Mouse (Mus musculus) kidney, embryonic 14.5 days (tissue): ENCODE measurements around the gene Phc1. TPM values are rescaled to one million over a fixed set of nuclear protein-coding genes. Genes with fewer than 3 reads are reported as not detected.

Experiments
- ATAC-seq: fragments of 200-750 bp; cut with Nextera tagmentation; 2 replicates; pipeline ENCODE4 v1.8.0; 2017; ENCODE audit warnings: moderate number of reproducible peaks, mild to moderate bottlenecking, moderate TSS enrichment, moderate library complexity; ENCODE audit not compliant: low FRiP score, low TSS enrichment
- H3K27ac ChIP-seq: fragments of 300-500 bp; sonication (generic); 2 replicates; pipeline ENCODE4 v1.5.1; 2014; ENCODE audit warnings: low read depth, mild to moderate bottlenecking, low read length, moderate library complexity, mixed read lengths
- H3K27me3 ChIP-seq: fragments of 300-500 bp; sonication (generic); 2 replicates; pipeline ENCODE4 v1.6.1; 2014; ENCODE audit warnings: mild to moderate bottlenecking, low read length; ENCODE audit not compliant: control insufficient read depth, insufficient read depth
- H3K36me3 ChIP-seq: fragments of 300-500 bp; sonication (generic); 2 replicates; pipeline ENCODE4 v1.6.1; 2014; ENCODE audit warnings: low read length, mixed read lengths; ENCODE audit not compliant: control insufficient read depth, insufficient read depth
- H3K4me1 ChIP-seq: fragments of 300-500 bp; sonication (generic); 2 replicates; pipeline ENCODE4 v1.6.1; 2014; ENCODE audit warnings: low read length, mixed read lengths; ENCODE audit not compliant: control insufficient read depth, insufficient read depth
- H3K4me2 ChIP-seq: fragments of 300-500 bp; sonication (generic); replicated peaks from 2 replicates; pipeline ENCODE4 v1.6.1; 2014; ENCODE audit warnings: low read depth, mild to moderate bottlenecking, low read length
- H3K4me3 ChIP-seq: fragments of 300-500 bp; sonication (generic); 2 replicates; pipeline ENCODE4 v1.5.1; 2014; ENCODE audit warnings: mild to moderate bottlenecking, low read length
- H3K9ac ChIP-seq: fragments of 300-500 bp; sonication (generic); 2 replicates; pipeline ENCODE4 v1.6.1; 2014; ENCODE audit warnings: low read depth, mild to moderate bottlenecking, low read length, moderate library complexity
- H3K9me3 ChIP-seq: fragments of 300-500 bp; sonication (generic); 2 replicates; pipeline ENCODE4 v1.6.1; 2016; ENCODE audit warnings: low read length; ENCODE audit not compliant: control insufficient read depth
- WGBS: fragments of 180-500 bp; shearing (Covaris S2); extraction: QIAGEN DNeasy Blood & Tissue Kit; methylation state at CpG from one replicate; pipeline ENCODE4 v1.1.7; 2014; 5-methylcytosine and 5-hydroxymethylcytosine counted together
- polyA plus RNA-seq: library from polyadenylated mRNA; unstranded; fragments of >200 nt; fragmentation: Nextera tagmentation; extraction: Ambion mirVana; gene quantifications from 2 replicates; pipeline ENCODE4 v1.2.1, GENCODE M21; 2014

Phc1 gene
- polyA plus RNA-seq, 1 experiment from 2014 or later, result 29.4 TPM

GRCm38 (mm10) chr6:122293796-122294195 is 46.6 kb downstream of the Phc1 start:
- WGBS, result 81% methylated on average over 9 of the region's 9 CpGs
- H3K36me3 ChIP-seq, result no peaks in the 10 kb centered on the region
- no peak for ATAC-seq
- no peak overlapping the region for H3K9ac ChIP-seq
- peaks cover 3% of the 10 kb centered on the region; the same call in 1 of the 2 replicates for H3K4me1 ChIP-seq
- no peak overlapping the region for H3K27ac ChIP-seq
- no peak overlapping the region for H3K4me3 ChIP-seq
- no peaks in the 10 kb centered on the region for H3K9me3 ChIP-seq
- H3K4me2 ChIP-seq, result no peak overlapping the region
- no peaks in the 10 kb centered on the region for H3K27me3 ChIP-seq

- H3K9ac ChIP-seq, result no peak overlapping the region
- H3K4me3 ChIP-seq, result no peak overlapping the region
- no peak overlapping the region for H3K27ac ChIP-seq
- H3K9me3 ChIP-seq, result no peaks in the 10 kb centered on the region
- no peaks in the 10 kb centered on the region for H3K27me3 ChIP-seq
- H3K36me3 ChIP-seq, result no peaks in the 10 kb centered on the region
- 91% methylated on average over 8 of the region's 8 CpGs for WGBS
- no peak overlapping the region for H3K4me2 ChIP-seq
- ATAC-seq, result no peak
- H3K4me1 ChIP-seq, result peaks cover 3% of the 10 kb centered on the region; the same call in 1 of the 2 replicates
Observed at GRCm38 (mm10) chr6:122293121-122293520, 47.2 kb downstream of the Phc1 start.

- H3K27ac ChIP-seq, result no peak overlapping the region
- H3K9me3 ChIP-seq, result no peaks in the 10 kb centered on the region
- ATAC-seq, result no peak
- WGBS, result 43% methylated on average over 2 of the region's 2 CpGs
- H3K9ac ChIP-seq, result no peak overlapping the region
- H3K4me3 ChIP-seq, result no peak overlapping the region
- no peaks in the 10 kb centered on the region for H3K27me3 ChIP-seq
- H3K36me3 ChIP-seq, result no peaks in the 10 kb centered on the region
- no peak overlapping the region for H3K4me2 ChIP-seq
- peaks cover 3% of the 10 kb centered on the region; the same call in 1 of the 2 replicates for H3K4me1 ChIP-seq
Observed at GRCm38 (mm10) chr6:122292184-122292583, 48.2 kb downstream of the Phc1 start.

- H3K4me3 ChIP-seq, result no peak overlapping the region
- H3K36me3 ChIP-seq, result no peaks in the 10 kb centered on the region
- H3K9ac ChIP-seq, result no peak overlapping the region
- peaks cover 3% of the 10 kb centered on the region; the same call in 1 of the 2 replicates for H3K4me1 ChIP-seq
- no peak for ATAC-seq
- H3K9me3 ChIP-seq, result no peaks in the 10 kb centered on the region
- no peaks in the 10 kb centered on the region for H3K27me3 ChIP-seq
- no peak overlapping the region for H3K27ac ChIP-seq
- no peak overlapping the region for H3K4me2 ChIP-seq
- 51% methylated on average over 3 of the region's 3 CpGs for WGBS
Observed at GRCm38 (mm10) chr6:122291735-122292134, 48.6 kb downstream of the Phc1 start.

- Histone ChIP-seq H3K9ac (no peak overlapping the region), H3K27ac (no peak overlapping the region), H3K27me3 (no peaks in the 10 kb centered on the region), H3K4me1 (peaks cover 3% of the 10 kb centered on the region; the same call in 1 of the 2 replicates), H3K36me3 (no peaks in the 10 kb centered on the region), H3K9me3 (no peaks in the 10 kb centered on the region), H3K4me2 (no peak overlapping the region), H3K4me3 (no peak overlapping the region)
- 89% methylated on average over 2 of the region's 2 CpGs for WGBS
- ATAC-seq, result no peak
Observed at GRCm38 (mm10) chr6:122291264-122291663, 49.1 kb downstream of the Phc1 start.

- Histone ChIP-seq H3K9me3 (no peaks in the 10 kb centered on the region), H3K36me3 (no peaks in the 10 kb centered on the region), H3K27ac (peak overlapping the region; percentile 37; the same call in 1 of the 2 replicates), H3K27me3 (no peaks in the 10 kb centered on the region), H3K4me1 (peaks cover 3% of the 10 kb centered on the region; the same call in 1 of the 2 replicates), H3K9ac (0 out of 2 replicates have a peak overlapping the region, but pooled peaks have one; percentile 7), H3K4me2 (no peak overlapping the region), H3K4me3 (no peak overlapping the region)
- WGBS, result 13% methylated on average over 3 of the region's 3 CpGs
- ATAC-seq, result peak; percentile 56; the same call in 1 of the 2 replicates
Observed at GRCm38 (mm10) chr6:122290253-122290652, 50.1 kb downstream of the Phc1 start.

GRCm38 (mm10) chr6:122289313-122289712 is 51.0 kb downstream of the Phc1 start:
- H3K4me1 ChIP-seq, result peaks cover 3% of the 10 kb centered on the region; the same call in 1 of the 2 replicates
- no peaks in the 10 kb centered on the region for H3K27me3 ChIP-seq
- H3K9ac ChIP-seq, result no peak overlapping the region
- H3K9me3 ChIP-seq, result no peaks in the 10 kb centered on the region
- H3K27ac ChIP-seq, result no peak overlapping the region
- no peak for ATAC-seq
- WGBS, result 75% methylated on average over 1 of the region's 1 CpGs
- no peaks in the 10 kb centered on the region for H3K36me3 ChIP-seq
- H3K4me2 ChIP-seq, result no peak overlapping the region
- no peak overlapping the region for H3K4me3 ChIP-seq

GRCm38 (mm10) chr6:122288263-122288662 is 52.1 kb downstream of the Phc1 start:
- Histone ChIP-seq H3K4me2 (no peak overlapping the region), H3K36me3 (no peaks in the 10 kb centered on the region), H3K9me3 (no peaks in the 10 kb centered on the region), H3K4me3 (no peak overlapping the region), H3K27me3 (no peaks in the 10 kb centered on the region), H3K9ac (no peak overlapping the region), H3K27ac (no peak overlapping the region), H3K4me1 (peaks cover 3% of the 10 kb centered on the region; the same call in 1 of the 2 replicates)
- no peak for ATAC-seq
- 64% methylated on average over 1 of the region's 1 CpGs for WGBS

GRCm38 (mm10) chr6:122284823-122285222 is 55.5 kb downstream of the Phc1 start:
- WGBS, result 76% methylated on average over 1 of the region's 1 CpGs
- no peak overlapping the region for H3K27ac ChIP-seq
- H3K9me3 ChIP-seq, result no peaks in the 10 kb centered on the region

More at GRCm38 (mm10) chr6:122284823-122285222, 55.5 kb downstream of the Phc1 start:
- no peak for ATAC-seq
- Histone ChIP-seq H3K27me3 (no peaks in the 10 kb centered on the region), H3K4me2 (no peak overlapping the region), H3K4me3 (no peak overlapping the region), H3K9ac (no peak overlapping the region), H3K36me3 (no peaks in the 10 kb centered on the region), H3K4me1 (no peaks in the 10 kb centered on the region)
